Mouse (Mus musculus) heart, embryonic 12.5 days (tissue): ENCODE results near the gene Safb. TPM values are rescaled to one million over a fixed set of nuclear protein-coding genes. Genes with fewer than 3 reads are reported as not detected.

Experiments used
- ATAC-seq: fragments of 200-750 bp; cut with Nextera tagmentation; 2 replicates; pipeline ENCODE4 v1.8.0; 2017; ENCODE audit warnings: moderate TSS enrichment, moderate library complexity; ENCODE audit not compliant: insufficient number of reproducible peaks, low FRiP score
- H3K27ac ChIP-seq: fragments of 300-500 bp; sonication (generic); 2 replicates; pipeline ENCODE4 v1.5.1; 2016; ENCODE audit warnings: mild to moderate bottlenecking, moderate library complexity; ENCODE audit not compliant: poor library complexity, severe bottlenecking
- H3K27me3 ChIP-seq: fragments of 300-500 bp; sonication (generic); replicated peaks from 2 replicates; pipeline ENCODE4 v1.6.1; 2016; ENCODE audit warnings: mild to moderate bottlenecking, moderate library complexity
- H3K36me3 ChIP-seq: fragments of 300-500 bp; sonication (generic); 2 replicates; pipeline ENCODE4 v1.6.1; 2016; ENCODE audit warnings: mild to moderate bottlenecking, moderate library complexity
- H3K4me1 ChIP-seq: fragments of 300-500 bp; sonication (generic); replicated peaks from 2 replicates; pipeline ENCODE4 v1.6.1; 2016; ENCODE audit warnings: mild to moderate bottlenecking
- H3K4me2 ChIP-seq: fragments of 300-500 bp; sonication (generic); 2 replicates; pipeline ENCODE4 v1.6.1; 2016; ENCODE audit warnings: mild to moderate bottlenecking, moderate library complexity
- H3K4me3 ChIP-seq: fragments of 300-500 bp; sonication (generic); 2 replicates; pipeline ENCODE4 v1.5.1; 2016; ENCODE audit warnings: mild to moderate bottlenecking
- H3K9ac ChIP-seq: fragments of 300-500 bp; sonication (generic); 2 replicates; pipeline ENCODE4 v1.6.1; 2016; ENCODE audit warnings: mild to moderate bottlenecking, moderate library complexity
- H3K9me3 ChIP-seq: fragments of 300-500 bp; sonication (generic); replicated peaks from 2 replicates; pipeline ENCODE4 v1.6.1; 2016; ENCODE audit warnings: mild to moderate bottlenecking, moderate library complexity
- WGBS: fragments of 180-500 bp; shearing (Covaris S2); methylation state at CpG from one replicate; pipeline ENCODE4 v1.1.7; 2016; 5-methylcytosine and 5-hydroxymethylcytosine counted together
- polyA plus RNA-seq: library from polyadenylated mRNA; unstranded; fragments of >200 nt; fragmentation: Nextera tagmentation; extraction: Ambion mirVana; gene quantifications from 2 replicates; pipeline ENCODE4 v1.2.1, GENCODE M21; 2016

Gene Safb
- polyA plus RNA-seq = 93.1 and 101 TPM in 2 replicates

- peak; percentile 95 for ATAC-seq
- Histone ChIP-seq H3K4me1 (peaks cover 53% of the 10 kb centered on the region), H3K27ac (peak within 1 kb of the TSS; percentile 97), H3K9ac (peak within 1 kb of the TSS; percentile 92), H3K36me3 (peaks cover 66% of the 10 kb centered on the region), H3K4me2 (peak within 1 kb of the TSS; percentile 84), H3K27me3 (no peaks in the 10 kb centered on the region), H3K4me3 (peak within 1 kb of the TSS; percentile 88), H3K9me3 (no peaks in the 10 kb centered on the region)
- WGBS = 0% methylated on average over 86 of the region's 101 CpGs
Observed at GRCm38 (mm10) chr17:56584257-56585130, at the start of gene Safb, which contains the start of gene Safb2. Gene Safb, plus strand, starts transcription at chr17:56584825. Gene Safb2, minus strand, starts transcription at chr17:56584585.

DNA sequence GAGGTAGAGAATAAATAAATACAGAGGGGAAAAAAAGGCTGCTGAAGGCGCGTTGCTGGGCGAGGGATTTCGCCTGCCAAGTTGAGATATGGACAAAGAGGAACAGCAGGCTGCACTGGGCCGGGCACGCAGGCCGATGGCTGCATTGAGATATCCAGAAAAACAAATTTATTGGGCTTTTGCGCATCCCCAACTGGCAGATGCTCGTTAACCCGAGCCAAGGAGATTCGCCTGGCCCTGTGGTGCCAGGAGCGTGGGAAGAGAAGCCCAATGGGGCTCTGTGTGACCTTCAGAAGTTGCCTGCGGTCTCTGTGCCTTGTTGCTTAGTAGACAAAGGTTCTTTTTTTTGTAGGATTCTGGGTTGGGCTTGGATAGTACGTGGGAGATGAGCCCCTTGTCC, 48.4 kb upstream of the Safb start:
- ATAC-seq = no peak
- 68% methylated on average over 14 of the region's 14 CpGs for WGBS

DNA sequence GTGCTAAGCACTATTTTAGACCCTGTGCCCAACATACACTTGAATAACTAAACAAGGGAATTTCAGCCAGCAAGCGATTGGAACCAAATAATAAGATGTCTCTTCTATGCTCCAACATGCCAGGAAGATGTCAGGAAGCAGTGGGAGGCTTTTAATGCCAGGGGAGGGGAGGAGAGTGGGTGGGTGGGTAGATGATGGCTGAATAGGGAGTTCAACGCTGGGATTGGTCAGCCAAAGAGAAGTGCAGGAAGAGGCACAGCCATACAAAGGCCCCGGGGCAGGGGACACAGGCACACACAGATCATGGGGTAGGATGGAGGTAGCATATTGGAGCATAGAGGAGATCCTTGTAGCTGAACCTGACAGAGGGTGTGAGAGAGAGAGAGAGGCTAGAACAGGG, 47.8 kb upstream of the Safb start:
- peaks cover 10% of the 10 kb centered on the region; the same call in 1 of the 2 replicates for H3K27me3 ChIP-seq
- no peaks in the 10 kb centered on the region for H3K9me3 ChIP-seq
- ATAC-seq = no peak
- no peaks in the 10 kb centered on the region for H3K36me3 ChIP-seq
- H3K9ac ChIP-seq = no peak overlapping the region
- 76% methylated on average over 3 of the region's 3 CpGs for WGBS
- H3K4me1 ChIP-seq = 0 out of 2 replicates have a peak, but pooled peaks cover 7% of the 10 kb centered on the region
- H3K27ac ChIP-seq = no peak overlapping the region
- no peak overlapping the region for H3K4me2 ChIP-seq
- H3K4me3 ChIP-seq = no peak overlapping the region

More for the DNA sequence above, 48.4 kb upstream of the Safb start:
- H3K9ac ChIP-seq = no peak overlapping the region
- no peak overlapping the region for H3K4me3 ChIP-seq
- H3K27me3 ChIP-seq = peaks cover 10% of the 10 kb centered on the region; the same call in 1 of the 2 replicates
- no peak overlapping the region for H3K4me2 ChIP-seq
- no peaks in the 10 kb centered on the region for H3K9me3 ChIP-seq
- H3K4me1 ChIP-seq = 0 out of 2 replicates have a peak, but pooled peaks cover 7% of the 10 kb centered on the region
- H3K36me3 ChIP-seq = no peaks in the 10 kb centered on the region
- no peak overlapping the region for H3K27ac ChIP-seq

GRCm38 (mm10) chr17:56537912-56538311, 46.7 kb upstream of the Safb start:
- peaks cover 15% of the 10 kb centered on the region; the same call in 1 of the 2 replicates for H3K27me3 ChIP-seq
- no peak overlapping the region for H3K27ac ChIP-seq
- H3K36me3 ChIP-seq = no peaks in the 10 kb centered on the region
- no peak for ATAC-seq
- no peaks in the 10 kb centered on the region for H3K9me3 ChIP-seq
- H3K4me3 ChIP-seq = no peak overlapping the region
- H3K4me2 ChIP-seq = no peak overlapping the region
- 0 out of 2 replicates have a peak, but pooled peaks cover 7% of the 10 kb centered on the region for H3K4me1 ChIP-seq
- WGBS = 18% methylated on average over 8 of the region's 8 CpGs
- H3K9ac ChIP-seq = no peak overlapping the region

DNA sequence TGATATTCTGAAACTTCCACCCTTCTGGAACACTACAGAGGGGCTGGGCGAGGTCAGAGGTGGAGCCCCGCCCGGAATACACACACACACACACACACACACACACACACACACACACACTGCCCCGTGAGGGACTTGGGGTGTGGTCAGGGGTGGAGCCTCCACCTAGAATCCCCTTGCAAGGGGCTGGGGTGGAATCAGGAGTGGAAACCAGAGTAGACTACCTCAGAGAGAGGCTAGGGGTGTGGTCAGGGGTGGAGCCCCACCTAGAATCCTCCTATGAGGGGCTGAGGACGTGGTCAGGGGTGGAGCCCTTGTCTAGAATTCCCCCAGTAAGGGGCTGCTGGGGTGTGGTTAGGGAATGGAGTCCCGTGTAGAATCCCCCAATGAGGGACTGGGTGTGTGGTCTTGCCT, 44.1 kb upstream of the Safb start:
- 0 out of 2 replicates have a peak, but pooled peaks cover 7% of the 10 kb centered on the region for H3K4me1 ChIP-seq
- H3K4me2 ChIP-seq = no peak overlapping the region
- H3K27ac ChIP-seq = no peak overlapping the region
- H3K27me3 ChIP-seq = peaks cover 15% of the 10 kb centered on the region; the same call in 1 of the 2 replicates
- no peak overlapping the region for H3K4me3 ChIP-seq
- no peak overlapping the region for H3K9ac ChIP-seq
- H3K36me3 ChIP-seq = no peaks in the 10 kb centered on the region
- ATAC-seq = peak; percentile 20; the same call in 1 of the 2 replicates
- H3K9me3 ChIP-seq = no peaks in the 10 kb centered on the region
- WGBS = 25% methylated on average over 6 of the region's 6 CpGs

- Histone ChIP-seq H3K9me3 (no peaks in the 10 kb centered on the region), H3K4me2 (no peak overlapping the region), H3K36me3 (no peaks in the 10 kb centered on the region), H3K27me3 (peaks cover 12% of the 10 kb centered on the region; the same call in 1 of the 2 replicates), H3K9ac (no peak overlapping the region), H3K4me1 (peaks cover 12% of the 10 kb centered on the region; the same call in 1 of the 2 replicates), H3K4me3 (no peak overlapping the region), H3K27ac (no peak overlapping the region)
- ATAC-seq = no peak
- WGBS = 44% methylated on average over 8 of the region's 8 CpGs
Observed at GRCm38 (mm10) chr17:56542736-56543135, 41.9 kb upstream of the Safb start.

DNA sequence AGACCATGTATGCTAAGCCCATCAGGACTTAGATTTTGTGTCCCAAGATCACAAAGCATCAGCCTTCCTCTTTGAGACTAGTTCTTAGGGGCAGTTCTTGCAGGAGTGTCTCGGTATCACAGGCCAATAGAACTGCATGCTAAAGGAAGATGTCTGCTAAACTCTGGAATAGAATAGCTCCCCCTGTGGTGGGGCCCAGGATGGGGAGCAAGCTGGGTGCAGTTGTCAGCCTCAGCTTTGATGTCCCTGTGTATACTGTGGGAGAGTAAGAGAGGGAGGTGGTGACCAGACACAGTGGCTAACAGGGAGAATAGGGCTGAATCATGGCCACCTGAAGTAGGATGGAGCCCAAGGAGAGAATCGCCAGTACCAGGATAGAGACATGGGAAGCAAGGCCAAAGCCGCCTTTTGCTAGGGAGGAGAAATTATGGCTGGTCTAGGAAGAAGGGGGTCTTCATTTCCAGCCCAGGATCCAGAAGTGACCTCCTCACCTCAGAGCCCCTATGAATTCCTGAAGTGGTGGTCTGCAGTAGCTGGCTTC, 40.9 kb upstream of the Safb start:
- 65% methylated on average over 3 of the region's 3 CpGs for WGBS
- peaks cover 5% of the 10 kb centered on the region; the same call in 1 of the 2 replicates for H3K4me1 ChIP-seq
- no peak overlapping the region for H3K9ac ChIP-seq
- no peaks in the 10 kb centered on the region for H3K36me3 ChIP-seq
- H3K4me2 ChIP-seq = no peak overlapping the region
- no peaks in the 10 kb centered on the region for H3K9me3 ChIP-seq
- no peak overlapping the region for H3K27ac ChIP-seq
- ATAC-seq = no peak
- no peak overlapping the region for H3K4me3 ChIP-seq
- H3K27me3 ChIP-seq = peaks cover 12% of the 10 kb centered on the region; the same call in 1 of the 2 replicates

- Histone ChIP-seq H3K9ac (no peak overlapping the region), H3K4me1 (peaks cover 5% of the 10 kb centered on the region; the same call in 1 of the 2 replicates), H3K9me3 (no peaks in the 10 kb centered on the region), H3K27me3 (peaks cover 12% of the 10 kb centered on the region; the same call in 1 of the 2 replicates), H3K36me3 (no peaks in the 10 kb centered on the region), H3K4me3 (no peak overlapping the region), H3K27ac (no peak overlapping the region), H3K4me2 (no peak overlapping the region)
- ATAC-seq = no peak
- WGBS = 69% methylated on average over 7 of the region's 7 CpGs
Observed at GRCm38 (mm10) chr17:56544699-56545387, 39.8 kb upstream of the Safb start.

DNA sequence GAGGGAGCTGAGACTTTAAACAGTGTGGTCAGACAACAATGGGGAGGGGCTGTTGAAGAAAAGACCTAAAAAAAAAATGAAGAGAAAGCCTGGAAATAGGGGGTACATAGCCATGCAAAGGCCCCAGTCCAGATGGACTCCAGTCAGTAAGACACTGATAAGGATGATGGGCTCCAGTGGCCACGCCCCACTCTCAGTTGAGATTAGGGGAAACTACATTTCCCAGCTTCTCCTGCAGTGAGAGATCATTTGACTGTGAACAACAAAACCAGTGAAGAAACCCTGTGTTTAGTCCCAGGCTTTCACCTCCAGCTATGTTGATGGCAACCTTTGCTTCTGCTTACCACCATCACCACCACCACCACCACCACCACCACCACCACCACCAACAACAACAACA, 38.7 kb upstream of the Safb start:
- Histone ChIP-seq H3K4me2 (no peak overlapping the region), H3K4me3 (no peak overlapping the region), H3K27me3 (0 out of 2 replicates have a peak, but pooled peaks cover 5% of the 10 kb centered on the region), H3K4me1 (peaks cover 5% of the 10 kb centered on the region; the same call in 1 of the 2 replicates), H3K27ac (no peak overlapping the region), H3K9ac (no peak overlapping the region), H3K9me3 (no peaks in the 10 kb centered on the region), H3K36me3 (no peaks in the 10 kb centered on the region)
- no peak for ATAC-seq
- WGBS = 64% methylated on average over 1 of the region's 1 CpGs

DNA sequence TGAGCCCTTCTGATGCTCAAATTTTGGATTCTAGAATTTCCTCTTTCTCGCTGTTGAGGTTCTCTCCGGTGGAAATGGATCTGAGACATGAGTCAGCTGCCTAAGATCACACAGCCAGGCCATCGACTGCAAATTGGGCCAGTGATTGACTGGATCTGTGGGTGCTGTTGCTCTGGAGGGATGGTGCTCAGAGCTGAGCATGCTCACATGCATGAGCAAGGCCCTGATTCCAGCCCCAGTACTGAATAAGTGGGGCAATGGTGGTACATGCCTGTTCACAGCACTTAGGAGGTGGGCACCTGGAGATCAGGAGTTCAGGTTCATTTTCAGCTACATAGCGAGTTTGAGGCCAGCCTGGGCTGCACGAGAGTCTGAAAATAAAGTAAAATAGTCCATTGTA, 38.0 kb upstream of the Safb start:
- no peak for ATAC-seq
- 0 out of 2 replicates have a peak, but pooled peaks cover 5% of the 10 kb centered on the region for H3K27me3 ChIP-seq

More for the DNA sequence above, 38.0 kb upstream of the Safb start:
- H3K4me1 ChIP-seq = peaks cover 5% of the 10 kb centered on the region; the same call in 1 of the 2 replicates
- H3K9ac ChIP-seq = no peak overlapping the region
- H3K36me3 ChIP-seq = no peaks in the 10 kb centered on the region
- H3K4me3 ChIP-seq = no peak overlapping the region
- H3K27ac ChIP-seq = no peak overlapping the region
- no peaks in the 10 kb centered on the region for H3K9me3 ChIP-seq
- WGBS = 71% methylated on average over 5 of the region's 5 CpGs
- no peak overlapping the region for H3K4me2 ChIP-seq
